Mouse (Mus musculus): ENCODE data around the gene Gm5538. TPM values are rescaled to one million over a fixed set of nuclear protein-coding genes. Genes with fewer than 3 reads are reported as not detected.

Gene Gm5538
- not detected in 2 replicates for polyA plus RNA-seq (2016; fragmentation: Nextera tagmentation; extraction: Ambion mirVana)

DNA sequence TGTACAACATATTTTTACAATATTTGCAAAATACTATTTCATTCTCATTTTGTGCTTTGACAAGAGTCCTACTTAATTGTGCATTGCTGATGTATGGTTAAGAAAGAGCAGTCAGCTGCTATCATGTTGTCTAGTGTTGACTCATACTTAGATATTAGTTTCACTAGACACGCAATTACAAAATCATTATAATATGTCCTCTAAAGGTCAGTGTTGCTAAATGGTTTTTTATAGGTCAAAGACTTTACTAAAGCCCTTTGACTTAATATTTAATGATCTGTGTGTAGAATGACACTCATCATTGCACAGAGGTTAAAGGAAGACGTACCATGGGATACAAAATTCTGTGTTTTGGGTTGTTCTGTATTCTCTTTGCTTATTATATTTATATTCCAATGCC is at the start of gene Gm5538:
Gene Gm5538 (plus strand): TSS at position 301 of the 400 bp plus-strand sequence.
- Histone ChIP-seq H3K9ac (replicated peaks) (no peak within 1 kb of the TSS), H3K36me3 (no peaks in the 10 kb centered on the region), H3K4me2 (no peak within 1 kb of the TSS), H3K27ac (no peak within 1 kb of the TSS), H3K27me3 (no peaks in the 10 kb centered on the region), H3K4me3 (replicated peaks) (no peak within 1 kb of the TSS), H3K4me1 (replicated peaks) (no peaks in the 10 kb centered on the region), H3K9me3 (no peaks in the 10 kb centered on the region)
- 83% methylated on average over 2 of the region's 2 CpGs for WGBS
- ATAC-seq (ENCODE audit: insufficient number of reproducible peaks, insufficient read depth, low FRiP score, low TSS enrichment, low read depth): no peak

DNA sequence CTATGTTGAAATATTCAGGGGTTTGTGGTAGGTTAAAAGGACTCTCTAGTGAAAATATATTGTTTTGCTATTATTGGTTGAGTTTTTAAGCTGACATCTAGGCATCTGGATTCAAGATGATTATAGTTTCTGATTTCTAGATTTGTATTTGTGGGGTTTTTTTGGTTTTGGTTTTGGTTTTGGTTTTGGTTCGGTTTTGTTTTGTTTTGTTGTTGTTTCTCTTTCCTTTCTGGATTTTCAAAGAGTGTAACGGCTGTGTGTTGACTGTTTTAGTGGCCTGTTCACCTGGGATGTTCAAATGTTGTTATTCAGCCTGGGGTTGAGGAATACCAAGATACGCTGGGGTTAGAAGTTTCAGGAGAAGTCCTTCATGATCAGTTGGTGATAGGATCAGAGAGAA is 32.2 kb upstream of the Gm5538 start:
- ATAC-seq (ENCODE audit: insufficient number of reproducible peaks, insufficient read depth, low FRiP score, low TSS enrichment, low read depth): no peak
- no peaks in the 10 kb centered on the region for H3K9me3 ChIP-seq
- no peaks in the 10 kb centered on the region for H3K4me1 ChIP-seq (replicated peaks)
- 80% methylated on average over 3 of the region's 3 CpGs for WGBS
- no peaks in the 10 kb centered on the region for H3K36me3 ChIP-seq
- no peak overlapping the region for H3K4me3 ChIP-seq (replicated peaks)
- no peak overlapping the region for H3K4me2 ChIP-seq
- H3K9ac ChIP-seq (replicated peaks): no peak overlapping the region
- no peak overlapping the region for H3K27ac ChIP-seq
- H3K27me3 ChIP-seq: no peaks in the 10 kb centered on the region

DNA sequence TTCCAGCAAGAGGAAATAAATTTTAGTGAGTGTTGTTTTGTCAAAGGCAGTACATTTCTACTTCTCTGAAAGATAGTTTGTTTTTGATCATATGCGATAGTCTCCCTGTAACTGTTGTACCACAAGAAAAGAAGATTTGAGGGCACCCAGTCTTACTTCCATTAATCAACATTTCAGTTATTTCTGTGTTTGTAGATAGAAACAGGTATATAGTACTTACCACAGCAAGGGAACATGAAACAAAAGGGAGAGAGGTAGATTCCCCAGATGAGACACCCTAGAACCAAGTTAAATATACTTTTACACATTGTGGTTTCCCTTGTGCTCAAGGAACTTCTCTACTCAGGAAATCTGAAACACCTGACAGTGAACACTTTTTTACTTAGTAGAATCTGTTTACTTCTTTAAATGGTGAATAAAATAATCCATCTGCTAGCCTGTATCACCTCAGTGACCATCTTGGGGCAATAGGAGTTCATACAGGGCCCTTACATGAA is 26.9 kb upstream of the Gm5538 start:
- no peak overlapping the region for H3K9ac ChIP-seq (replicated peaks)
- no peak overlapping the region for H3K27ac ChIP-seq
- no peak overlapping the region for H3K4me3 ChIP-seq (replicated peaks)
- no peaks in the 10 kb centered on the region for H3K4me1 ChIP-seq (replicated peaks)
- H3K4me2 ChIP-seq: no peak overlapping the region
- no peaks in the 10 kb centered on the region for H3K27me3 ChIP-seq
- no peaks in the 10 kb centered on the region for H3K9me3 ChIP-seq
- ATAC-seq (ENCODE audit: insufficient number of reproducible peaks, insufficient read depth, low FRiP score, low TSS enrichment, low read depth): no peak
- 94% methylated on average over 1 of the region's 1 CpGs for WGBS
- no peaks in the 10 kb centered on the region for H3K36me3 ChIP-seq

DNA sequence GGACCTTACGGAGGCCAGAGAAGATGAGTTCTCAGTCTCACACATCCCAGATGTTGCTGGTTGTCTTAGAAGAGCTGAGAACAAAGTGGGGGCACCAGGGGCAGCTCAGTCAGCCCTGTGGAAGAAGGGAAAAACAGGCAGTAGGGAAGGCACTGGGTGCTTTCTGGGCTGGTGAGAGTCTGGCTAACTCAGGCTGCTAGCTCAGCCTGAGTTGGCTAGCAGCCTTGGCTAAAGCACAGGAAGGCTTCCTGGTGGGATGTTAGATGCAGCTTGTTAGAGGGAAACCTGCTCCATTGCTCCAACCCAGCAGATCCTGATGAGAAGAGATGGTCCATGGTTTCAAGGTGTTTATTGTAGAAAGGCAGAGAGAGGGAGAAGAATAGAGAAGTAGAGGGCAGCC is 10.3 kb downstream of the Gm5538 start:
- Histone ChIP-seq H3K4me2 (no peak overlapping the region), H3K9me3 (no peaks in the 10 kb centered on the region), H3K4me1 (replicated peaks) (no peaks in the 10 kb centered on the region), H3K9ac (replicated peaks) (no peak overlapping the region), H3K4me3 (replicated peaks) (no peak overlapping the region), H3K27me3 (no peaks in the 10 kb centered on the region), H3K36me3 (no peaks in the 10 kb centered on the region), H3K27ac (no peak overlapping the region)
- ATAC-seq (ENCODE audit: insufficient number of reproducible peaks, insufficient read depth, low FRiP score, low TSS enrichment, low read depth): no peak
- whole genome bisulfite sequencing: 81% methylated on average over 1 of the region's 1 CpGs

DNA sequence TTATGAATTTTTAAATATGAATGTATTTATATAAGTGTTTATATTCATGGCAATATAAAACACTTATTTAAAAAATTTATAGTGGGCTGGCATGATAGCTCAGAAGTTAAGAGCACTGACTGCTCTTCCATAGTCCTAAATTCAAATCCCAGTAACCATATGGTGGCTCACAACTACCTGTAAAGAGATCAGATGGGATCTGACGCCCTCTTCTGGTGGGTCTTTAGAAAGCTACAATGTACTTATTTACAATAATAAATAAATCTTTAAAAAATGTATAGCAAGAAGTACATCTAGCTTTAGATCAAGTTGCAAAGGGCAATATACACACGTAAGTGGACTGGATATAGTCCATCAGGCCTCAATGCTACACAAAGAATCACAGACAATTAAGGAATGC is 14.6 kb downstream of the Gm5538 start:
- no peak for ATAC-seq (ENCODE audit: insufficient number of reproducible peaks, insufficient read depth, low FRiP score, low TSS enrichment, low read depth)
- no peak overlapping the region for H3K27ac ChIP-seq
- no peak overlapping the region for H3K9ac ChIP-seq (replicated peaks)
- no peak overlapping the region for H3K4me2 ChIP-seq
- no peak overlapping the region for H3K4me3 ChIP-seq (replicated peaks)
- no peaks in the 10 kb centered on the region for H3K36me3 ChIP-seq
- no peaks in the 10 kb centered on the region for H3K4me1 ChIP-seq (replicated peaks)
- H3K9me3 ChIP-seq: no peaks in the 10 kb centered on the region
- 16% methylated on average over 2 of the region's 2 CpGs for WGBS
- H3K27me3 ChIP-seq: no peaks in the 10 kb centered on the region

Other genes with a start within 250 kb of the Gm5538 start
- gene Gm8298, start 131.3 kb downstream of the Gm5538 start, polyA plus RNA-seq (2016; fragmentation: Nextera tagmentation; extraction: Ambion mirVana): not detected in 2 replicates
- not detected in 2 replicates for gene C130079G13Rik, start 195.4 kb downstream of the Gm5538 start, polyA plus RNA-seq (2016; fragmentation: Nextera tagmentation; extraction: Ambion mirVana)

Data from limb, embryonic 12.5 days (tissue).